Mouse (Mus musculus) adipocyte (in vitro differentiated cells): ENCODE data around the gene Cckar.
"Not testable (repeated sequence)": the region's sequence is repeated elsewhere in the genome, so short reads cannot be mapped to it uniquely, and the experiment has no call there.

Experiments
- DNase-seq: peaks from one replicate; pipeline ENCODE4 v3.0.0-alpha.2; 2016; ENCODE audit warnings: low spot score

The Cckar gene

GRCm38 (mm10) chr5:53707235-53708177 lies at the start of gene Cckar:
TSS of gene Cckar (minus strand) at chr5:53707705.
- no peak for DNase-seq

DNA sequence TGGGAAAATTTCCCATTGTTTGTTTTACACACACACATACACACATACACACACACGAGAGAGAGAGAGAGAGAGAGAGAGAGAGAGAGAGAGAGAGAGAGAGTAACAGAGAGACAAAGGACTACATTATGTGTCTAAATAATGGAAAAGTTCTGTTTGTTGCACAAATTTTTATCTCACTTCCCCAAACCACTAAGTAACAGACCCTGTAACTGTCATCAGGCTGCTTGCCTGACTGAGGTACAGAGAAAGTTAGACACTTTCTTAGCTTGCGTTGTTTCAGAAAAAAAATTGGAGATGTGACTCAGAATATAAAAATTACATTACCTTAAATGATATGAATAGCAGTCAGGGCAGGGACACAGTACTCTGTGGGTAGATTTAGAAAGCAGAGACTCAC lies 36.6 kb upstream of the Cckar start:
- DNase-seq: no peak

GRCm38 (mm10) chr5:53732933-53733332 lies 25.4 kb upstream of the Cckar start:
- DNase-seq: no peak

DNA sequence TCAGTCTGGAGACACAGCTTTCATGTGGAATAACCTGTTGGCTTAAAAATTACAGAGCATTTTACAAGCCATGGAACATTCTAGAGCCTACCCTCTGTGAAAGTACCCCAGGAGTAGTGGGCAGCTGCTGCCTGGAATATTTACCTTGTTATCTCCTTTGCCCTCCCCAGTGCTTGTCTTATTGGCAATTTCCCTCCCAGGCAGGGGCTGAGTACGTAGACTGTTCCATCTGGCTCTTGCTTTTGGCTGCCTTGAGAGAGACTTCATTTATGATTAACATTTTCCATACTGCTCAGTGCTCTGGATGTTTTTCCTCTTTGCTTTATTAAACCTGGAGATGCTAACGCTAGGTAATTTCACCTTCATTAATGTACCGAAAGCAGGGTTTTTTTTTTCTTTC lies 20.1 kb upstream of the Cckar start:
- no peak for DNase-seq

DNA sequence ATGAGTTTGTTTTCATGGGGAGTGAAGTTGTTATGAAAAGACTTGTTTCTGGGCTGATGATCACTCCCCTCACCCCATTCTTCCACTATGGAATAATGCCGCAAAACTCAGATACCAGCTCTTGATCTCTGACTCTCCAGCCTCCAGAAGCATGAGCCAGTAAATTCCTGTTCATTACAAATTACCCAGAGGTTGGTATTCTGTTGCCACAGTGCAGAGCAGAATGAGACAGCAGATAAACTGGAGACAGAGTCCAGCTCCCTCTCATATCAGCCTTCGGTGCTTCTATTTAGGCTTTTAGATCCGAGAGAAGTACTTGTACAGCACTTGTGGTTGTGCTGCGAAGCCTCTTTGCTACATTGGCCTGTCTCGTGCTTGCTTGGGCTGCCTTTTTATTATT lies 18.5 kb upstream of the Cckar start:
- no peak for DNase-seq

DNA sequence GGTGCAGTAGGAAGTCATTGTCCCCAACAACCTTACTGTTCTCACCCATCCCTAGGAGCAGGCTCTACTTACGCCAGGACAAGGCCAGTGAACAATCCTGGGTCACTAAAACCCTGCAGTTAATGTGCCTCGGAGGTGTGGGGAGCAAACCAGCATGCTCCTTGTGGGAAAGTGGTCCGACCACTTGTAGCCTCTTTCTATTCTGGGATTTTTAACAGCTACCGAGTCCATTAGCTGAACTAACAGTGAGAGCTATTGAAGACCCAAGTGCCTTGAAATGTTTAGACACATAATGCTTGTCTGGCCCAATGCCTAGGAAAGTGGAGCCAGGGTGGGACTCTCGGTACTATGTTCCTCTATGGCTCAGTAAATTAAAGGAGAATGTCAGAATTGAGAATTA lies 9.0 kb upstream of the Cckar start:
- no peak for DNase-seq

DNA sequence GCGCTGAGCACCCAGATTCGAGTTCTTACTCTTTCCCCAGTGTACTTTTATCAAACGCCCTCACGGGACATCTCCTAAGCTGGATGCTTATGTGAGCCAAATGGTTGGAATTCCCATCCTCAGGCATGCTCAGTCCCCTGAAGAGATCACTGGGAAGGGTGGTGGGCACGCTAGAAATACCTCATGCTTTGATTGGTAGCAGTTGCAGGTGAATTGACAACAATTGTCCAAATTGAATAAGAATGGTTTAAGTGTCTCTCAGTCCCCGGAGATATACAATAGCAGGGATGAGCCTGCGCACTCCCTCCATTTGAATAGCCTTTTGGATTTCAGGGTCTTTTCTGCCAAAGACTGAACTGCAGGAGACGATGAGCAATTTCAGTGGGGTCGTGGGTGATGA lies 3.8 kb upstream of the Cckar start:
- DNase-seq: no peak

DNA sequence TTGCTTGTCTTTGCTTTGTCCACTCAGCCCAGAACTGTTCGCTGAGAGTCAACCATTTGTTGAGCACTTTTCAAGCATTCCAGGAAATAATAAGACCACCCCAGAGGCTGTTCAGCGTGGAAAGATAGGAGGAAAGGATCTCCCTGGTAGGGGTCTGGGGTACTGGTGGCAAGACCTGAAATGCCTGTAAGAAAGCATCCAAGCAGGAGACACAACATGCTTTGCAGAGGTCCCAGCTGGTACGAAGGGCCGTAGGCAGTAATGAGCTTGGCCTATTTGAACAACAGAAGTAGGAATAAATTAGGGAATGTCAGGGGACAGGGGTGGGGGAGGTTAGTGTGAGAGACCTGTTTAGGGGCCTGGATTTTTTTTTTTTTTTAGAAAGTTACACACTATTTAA lies 686 bp upstream of the Cckar start:
- no peak for DNase-seq

- DNase-seq: no peak
Observed at GRCm38 (mm10) chr5:53702686-53703085, 4.8 kb downstream of the Cckar start.

- DNase-seq: no peak
Observed at GRCm38 (mm10) chr5:53697794-53698193, 9.7 kb downstream of the Cckar start.

DNA sequence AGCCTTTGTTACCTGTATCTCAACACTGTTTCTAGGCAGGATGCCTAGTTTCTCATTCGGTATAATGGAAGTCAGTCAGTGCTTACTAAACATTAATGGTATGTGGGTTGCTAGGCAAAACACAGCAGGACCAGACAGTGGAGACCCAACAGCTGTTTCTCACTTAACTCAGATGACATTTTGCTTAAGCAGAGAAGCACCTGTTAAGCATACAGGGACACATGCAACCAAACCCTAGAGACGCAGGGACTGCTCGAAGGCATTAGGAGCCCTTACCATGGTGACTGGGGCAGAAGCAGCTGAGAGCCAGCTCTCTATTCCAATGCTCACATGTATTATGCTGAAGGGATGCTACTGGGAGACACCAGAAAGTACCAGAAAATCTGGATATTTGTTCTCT lies 10.8 kb downstream of the Cckar start:
- DNase-seq: no peak

DNA sequence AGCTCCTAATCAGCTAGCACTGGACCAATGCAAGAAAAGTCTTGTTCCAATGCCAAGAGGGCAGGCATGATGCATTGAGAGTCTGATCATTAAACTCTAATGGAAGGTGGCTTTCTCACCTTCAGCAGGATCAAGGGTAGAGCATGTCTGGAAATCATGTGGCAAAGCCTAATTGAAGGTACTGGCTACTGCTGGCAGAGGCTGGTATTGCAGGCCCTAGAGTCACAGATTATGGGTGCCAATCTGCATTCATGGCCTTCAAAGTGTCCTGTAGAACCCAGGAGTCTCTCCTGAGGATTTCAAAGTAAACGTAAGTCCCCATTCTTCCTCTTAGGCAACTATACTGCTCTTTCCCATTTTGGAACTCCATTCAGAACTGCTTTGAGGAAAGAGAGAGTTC lies 14.8 kb downstream of the Cckar start:
- DNase-seq: no peak

DNA sequence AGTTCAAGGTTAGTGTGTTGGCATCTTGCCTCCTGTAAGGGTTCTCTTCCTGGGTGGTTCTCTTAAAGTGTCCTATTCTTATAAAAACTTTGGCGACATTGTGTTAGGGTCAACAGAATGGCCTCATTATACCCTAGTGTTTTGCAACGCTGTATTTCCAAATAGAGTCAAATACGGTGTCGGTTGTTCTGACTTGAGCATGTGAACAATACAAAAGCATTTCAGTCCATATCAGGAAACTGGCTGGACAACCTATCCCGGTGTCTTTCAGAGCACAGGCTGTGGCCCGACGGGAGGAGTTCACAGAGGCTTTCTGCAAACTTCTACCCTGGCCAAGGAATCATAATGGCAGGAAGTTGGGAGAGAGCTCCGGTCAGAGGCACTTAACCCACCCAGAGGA lies 15.4 kb downstream of the Cckar start:
- DNase-seq: no peak

DNA sequence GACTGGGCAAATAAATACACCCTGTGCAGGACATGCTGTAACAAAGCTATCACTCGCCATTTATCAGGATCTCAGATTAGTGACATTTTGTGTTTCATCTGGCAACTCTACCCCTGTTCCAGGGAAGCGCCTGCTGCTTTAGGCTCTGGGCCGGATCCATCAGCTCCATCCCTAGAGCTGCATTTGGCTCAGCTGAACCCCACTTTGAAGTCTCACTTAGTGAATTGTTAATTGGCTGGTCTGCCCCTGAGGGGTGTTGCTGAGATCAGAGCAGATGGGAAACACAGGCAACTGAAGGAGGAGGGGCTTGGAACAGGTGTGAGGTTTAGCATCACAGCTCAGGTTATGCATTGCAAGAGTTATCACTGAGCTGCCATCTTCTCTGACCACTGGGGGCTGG lies 15.9 kb downstream of the Cckar start:
- DNase-seq: no peak

GRCm38 (mm10) chr5:53688326-53688725 lies 19.2 kb downstream of the Cckar start:
- DNase-seq: no peak

GRCm38 (mm10) chr5:53686379-53686778 lies 21.1 kb downstream of the Cckar start:
- DNase-seq: no peak

DNA sequence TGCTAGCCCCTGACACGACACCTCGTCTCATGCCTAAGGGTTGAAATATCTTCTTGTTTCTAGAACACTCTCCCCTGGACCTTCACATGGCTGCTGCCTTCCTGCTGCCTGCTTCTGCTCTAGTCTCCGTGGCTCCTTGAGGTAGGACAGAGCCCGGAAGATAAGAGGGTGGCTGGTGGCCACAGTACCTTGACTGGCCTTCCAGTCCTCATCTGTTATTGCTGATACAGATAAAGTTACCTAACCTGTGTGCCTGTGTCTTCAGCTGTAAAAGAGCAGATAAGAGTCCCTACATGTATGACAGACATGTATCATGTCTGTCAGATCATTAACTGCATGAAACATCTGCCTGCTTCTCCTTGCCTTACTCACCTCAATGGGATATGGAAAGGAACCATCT lies 21.9 kb downstream of the Cckar start:
- DNase-seq: no peak

- no peak for DNase-seq
Observed at GRCm38 (mm10) chr5:53684417-53684816, 23.1 kb downstream of the Cckar start.

GRCm38 (mm10) chr5:53683916-53684315 lies 23.6 kb downstream of the Cckar start:
- no peak for DNase-seq

DNA sequence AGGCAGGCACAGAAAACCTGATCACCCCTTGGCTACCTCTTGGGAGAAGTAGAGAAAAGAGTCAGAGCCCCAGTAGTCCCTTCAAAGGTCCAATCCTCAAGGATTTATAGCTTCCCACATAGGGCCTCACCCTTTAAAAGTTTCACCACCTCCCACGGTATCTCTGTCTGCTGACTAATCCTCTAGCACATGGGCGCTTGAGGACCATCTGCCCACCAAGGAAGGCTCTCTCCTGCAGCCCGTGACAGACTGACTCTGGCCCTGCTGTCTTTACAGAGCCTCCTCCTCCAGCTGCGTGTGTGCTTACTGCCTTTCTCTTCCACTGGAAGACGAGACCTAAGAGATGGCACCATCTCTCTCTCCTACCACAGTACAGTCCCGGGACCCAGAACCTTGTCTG lies 27.9 kb downstream of the Cckar start:
- DNase-seq: no peak

- DNase-seq: no peak
Observed at GRCm38 (mm10) chr5:53678036-53678767, 29.3 kb downstream of the Cckar start.

- DNase-seq: no peak
Observed at GRCm38 (mm10) chr5:53676671-53677070, 30.8 kb downstream of the Cckar start.

- DNase-seq: not testable (repeated sequence)
Observed at GRCm38 (mm10) chr5:53673493-53674150, 33.9 kb downstream of the Cckar start.
